Comparison of ENCODE assay signal across 8 mouse cellular contexts in the genomic region with DNA sequence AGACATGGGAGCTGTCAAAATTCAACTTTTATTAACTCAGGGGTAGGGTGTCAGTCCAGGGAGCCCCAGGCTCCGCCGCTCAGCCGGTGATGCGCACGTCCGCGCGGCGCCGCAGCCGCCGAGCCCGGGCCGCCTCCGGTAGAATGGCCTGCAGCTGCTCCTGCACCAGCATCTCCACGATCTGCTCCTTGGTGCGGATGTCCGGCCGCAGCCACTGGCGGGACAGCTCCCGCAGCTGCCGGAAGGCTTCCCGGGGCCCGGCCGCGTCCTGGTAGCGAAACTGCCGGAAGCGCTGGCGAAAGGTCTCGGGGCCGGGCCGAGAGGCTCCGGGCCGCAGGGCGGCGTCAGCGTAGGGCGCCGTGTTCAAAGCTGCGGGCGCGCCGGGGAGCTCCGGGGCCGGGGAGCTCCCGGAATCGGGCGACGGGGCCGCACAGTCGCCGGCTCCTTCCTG. TPM values are rescaled to one million over a fixed set of nuclear protein-coding genes. Genes with fewer than 3 reads are reported as not detected.
A peak's percentile ranks its signal among the peaks of the same experiment; 100 is the strongest.
DNase-seq lines count a peak whose midpoint lies in the region.

No protein-coding gene starts in this region.

- WGBS in hindbrain, embryonic 10.5 days: under 1% methylated on average over 53 of the region's 53 CpGs

- H3K9me3 ChIP-seq in hindbrain, embryonic 10.5 days: no peaks in the 10 kb centered on the region

- peak overlapping the region; percentile 98 for H3K27ac ChIP-seq in hindbrain, embryonic 10.5 days

- peak overlapping the region; percentile 85 for H3K4me3 ChIP-seq in hindbrain, embryonic 10.5 days

- DNase-seq in NIH3T3 (ENCODE audit: low read depth): peak; percentile 70
- peak; percentile 23 for DNase-seq in c-Kit-positive CD71-positive TER-119-positive erythroid progenitor cells, embryonic 14.5 days (ENCODE audit: low spot score)
- DNase-seq in forelimb bud, embryonic 11.5 days (ENCODE audit: low read depth, low spot score): peak; percentile 23
- DNase-seq in hindbrain, embryonic 10.5 days (ENCODE audit: low spot score): peak; percentile 77
- DNase-seq in layer of hippocampus, postnatal 10 days (ENCODE audit: low spot score in 2 of 2): peak; percentile 57 to 68
- peak; percentile 68 for DNase-seq in lung, postnatal 14 days
- DNase-seq in right cerebral cortex, adult 2 months (ENCODE audit: low spot score in 2 of 2): peak; percentile 44 to 60
- no peak for DNase-seq in T-cell, adult 2 months (ENCODE audit: low spot score)

- no peaks in the 10 kb centered on the region for H3K27me3 ChIP-seq in hindbrain, embryonic 10.5 days (ENCODE audit: insufficient read depth, poor library complexity, severe bottlenecking)

- H3K36me3 ChIP-seq in hindbrain, embryonic 10.5 days: peaks cover 58% of the 10 kb centered on the region

- peaks cover 25% of the 10 kb centered on the region for H3K4me1 ChIP-seq in hindbrain, embryonic 10.5 days (replicated peaks)

RNA-seq across cellular contexts. Expression of gene Cnbd2, which starts 0.2 kb away (rescaled TPM):
- 3.7 TPM in 2 replicates for polyA plus RNA-seq in hindbrain, embryonic 10.5 days (2016; fragmentation: Nextera tagmentation; extraction: Ambion mirVana)
- total RNA-seq in layer of hippocampus, postnatal 10 days (2021): 1 to 10 TPM; 2.9 to 4.7 TPM

RNA-seq across cellular contexts. Expression of gene Scand1, which starts 0.6 kb away (rescaled TPM):
- polyA plus RNA-seq in hindbrain, embryonic 10.5 days (2016; fragmentation: Nextera tagmentation; extraction: Ambion mirVana): 62.2 and 96.5 TPM in 2 replicates
- 100 to 1,000 TPM; 116 to 132 TPM for total RNA-seq in layer of hippocampus, postnatal 10 days (2021)
